Mouse (Mus musculus) ovary, postnatal 10 days (tissue): Measurements from ENCODE around the gene 1700001O22Rik.

ENCODE experiments used
- DNase-seq: peaks from one replicate; pipeline ENCODE4 v3.0.0; 2022; ENCODE audit warnings: low spot score

The 1700001O22Rik gene

DNA sequence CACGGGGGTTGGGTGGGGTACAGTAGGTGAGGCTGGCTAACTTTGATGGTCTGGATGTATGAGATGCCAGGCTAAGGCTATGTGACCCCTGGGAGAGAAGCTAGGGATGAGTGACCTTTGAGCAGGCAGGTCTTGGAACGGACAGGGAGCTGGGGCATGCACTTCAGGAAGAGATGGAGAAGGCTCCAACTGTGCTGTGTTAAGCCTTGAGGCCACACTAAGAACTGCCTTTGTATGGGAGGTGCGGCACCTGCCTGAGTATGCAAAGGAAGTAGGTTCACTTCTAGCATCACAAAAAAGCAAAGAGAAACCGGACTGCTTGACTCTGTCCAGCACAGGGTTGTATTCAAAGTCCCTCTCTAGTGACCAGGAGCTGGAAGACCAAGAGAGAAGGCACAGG is 25.2 kb downstream of the 1700001O22Rik start:
- DNase-seq: no peak

- no peak for DNase-seq
These were observed 26.2 kb downstream of the 1700001O22Rik start for GRCm38 (mm10) chr2:30777266-30777665.

DNA sequence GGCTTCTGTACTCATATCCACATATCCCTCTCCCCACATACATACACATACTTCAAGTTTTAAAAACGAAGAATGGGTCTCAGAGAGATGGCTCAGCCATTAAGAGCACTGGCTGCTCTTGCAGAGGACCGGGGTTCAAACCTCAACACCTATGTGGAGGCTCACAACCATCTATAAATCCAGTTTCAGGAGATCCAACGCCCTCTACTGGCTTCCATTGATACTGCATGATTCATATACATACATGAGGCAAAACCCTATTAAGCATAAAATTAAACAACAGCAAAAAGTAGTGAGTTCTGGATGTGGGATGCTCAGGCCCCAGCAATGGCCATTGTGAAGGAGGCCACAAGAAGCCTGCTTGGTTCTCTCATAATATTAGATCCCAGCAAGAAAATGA is 27.5 kb downstream of the 1700001O22Rik start:
- DNase-seq: no peak

- DNase-seq: no peak
These were observed 30.0 kb downstream of the 1700001O22Rik start for GRCm38 (mm10) chr2:30773313-30774005.

DNA sequence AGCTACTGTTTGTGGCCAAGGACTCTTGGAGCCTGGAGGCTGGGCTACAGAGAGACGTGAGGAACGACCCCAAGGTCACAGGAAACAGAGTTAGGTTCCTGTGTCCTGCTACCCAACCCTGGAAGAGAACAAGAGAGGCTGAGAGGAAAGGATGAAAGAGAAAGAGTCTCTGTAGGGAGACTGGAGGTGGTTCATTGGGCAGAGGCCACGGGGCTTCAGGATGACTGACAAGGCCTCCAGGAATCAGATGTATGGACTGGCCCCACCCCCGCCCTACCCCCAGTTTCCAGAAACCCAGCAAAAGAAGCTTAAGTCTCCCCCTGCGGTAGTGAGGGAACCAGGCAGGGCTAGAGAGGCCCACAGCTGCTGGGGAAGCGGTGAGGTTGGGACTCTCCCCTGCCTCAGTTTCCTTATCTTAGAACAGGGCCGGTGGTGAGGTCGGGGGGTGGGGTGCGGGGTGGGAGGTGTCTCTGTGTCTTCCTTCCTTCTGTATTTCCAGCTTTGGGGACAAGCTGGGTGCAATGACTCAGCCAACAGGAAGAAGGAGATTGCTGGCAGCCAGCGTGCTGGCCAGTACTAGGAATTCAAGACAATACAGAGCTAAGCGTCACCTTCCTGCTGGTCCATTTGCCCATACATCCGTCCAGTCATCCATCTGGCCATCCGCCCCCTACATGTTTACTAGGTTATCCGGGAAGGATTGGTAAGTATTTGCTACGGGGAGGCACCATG is 30.7 kb downstream of the 1700001O22Rik start:
- no peak for DNase-seq

- peak; percentile 60 for DNase-seq
These were observed 31.5 kb downstream of the 1700001O22Rik start for GRCm38 (mm10) chr2:30771806-30772460.

DNA sequence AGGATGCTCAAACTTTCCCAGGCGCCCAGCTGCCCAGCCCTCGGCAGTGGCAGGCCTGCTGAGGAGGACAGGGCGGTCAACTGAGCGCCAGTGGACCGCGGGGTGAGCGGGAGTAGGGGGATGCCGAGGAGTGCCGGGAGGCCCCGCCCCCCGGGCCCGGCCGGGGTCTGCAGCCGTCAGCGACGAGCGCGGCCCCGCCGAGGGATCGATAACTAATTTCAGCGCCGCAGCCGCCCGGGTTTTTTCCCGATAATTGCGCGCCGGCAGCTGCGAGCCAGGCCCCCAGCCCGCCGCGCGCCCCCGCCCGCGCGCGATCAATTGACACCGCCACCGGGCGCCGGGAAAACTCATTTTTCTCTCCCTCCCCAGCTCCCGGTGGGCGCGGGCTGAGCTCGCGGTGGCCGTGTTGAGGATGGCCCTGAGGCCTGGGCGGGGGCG is 32.1 kb downstream of the 1700001O22Rik start:
- no peak for DNase-seq

- no peak for DNase-seq
These were observed 34.3 kb downstream of the 1700001O22Rik start for GRCm38 (mm10) chr2:30769187-30769586.

GRCm38 (mm10) chr2:30768529-30768928 is 34.9 kb downstream of the 1700001O22Rik start:
- no peak for DNase-seq

DNA sequence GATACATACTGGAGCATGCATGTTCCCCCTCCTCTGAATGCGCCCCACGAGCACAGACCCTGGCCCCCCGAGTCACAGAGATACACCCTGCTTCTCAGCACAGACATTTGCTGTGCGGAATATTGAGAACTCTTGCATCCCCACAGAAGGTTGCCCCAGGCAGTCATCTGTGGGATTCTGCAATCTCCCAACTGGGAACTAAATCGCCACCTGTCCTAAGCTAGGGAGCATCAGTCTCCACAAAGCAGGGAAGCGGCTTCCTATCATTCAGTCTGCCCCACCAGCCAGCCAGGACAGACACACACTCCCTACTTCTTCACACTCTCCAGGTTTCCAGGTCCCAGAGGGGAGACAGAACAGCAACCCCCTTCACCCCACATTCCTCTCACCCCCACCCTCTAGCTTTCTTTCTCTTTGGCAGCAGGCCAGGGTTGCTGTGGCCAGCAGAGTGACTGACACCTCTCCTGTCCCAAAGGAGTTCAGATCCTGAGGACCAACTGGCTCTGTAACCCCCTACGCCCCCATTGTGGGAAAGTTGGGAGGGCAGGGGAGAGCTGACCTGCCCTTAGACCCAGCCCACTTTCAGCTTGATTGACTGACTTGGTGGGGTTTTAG is 35.7 kb downstream of the 1700001O22Rik start:
- DNase-seq: no peak

DNA sequence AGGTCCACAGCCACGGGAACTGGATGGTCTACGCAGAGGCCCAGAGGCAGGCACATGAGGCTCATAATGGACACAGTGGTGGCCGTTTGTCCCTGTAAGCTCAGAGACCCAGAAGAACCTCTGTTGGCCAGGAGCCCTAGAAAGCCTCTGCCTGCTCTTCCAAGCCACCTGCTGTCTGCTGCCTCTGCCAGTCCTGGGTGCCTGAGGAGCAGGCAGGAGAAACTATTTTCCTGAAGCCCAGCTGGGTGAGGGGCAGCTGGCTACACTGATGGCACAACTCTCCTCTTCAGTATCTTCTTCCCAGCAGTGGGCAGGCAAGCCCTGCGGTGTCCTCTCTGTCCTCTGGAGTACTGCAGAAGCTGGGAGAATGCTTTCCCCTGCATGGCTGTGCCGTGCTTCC is 37.0 kb downstream of the 1700001O22Rik start:
- no peak for DNase-seq

GRCm38 (mm10) chr2:30760706-30761105 is 42.8 kb downstream of the 1700001O22Rik start:
- DNase-seq: no peak

DNA sequence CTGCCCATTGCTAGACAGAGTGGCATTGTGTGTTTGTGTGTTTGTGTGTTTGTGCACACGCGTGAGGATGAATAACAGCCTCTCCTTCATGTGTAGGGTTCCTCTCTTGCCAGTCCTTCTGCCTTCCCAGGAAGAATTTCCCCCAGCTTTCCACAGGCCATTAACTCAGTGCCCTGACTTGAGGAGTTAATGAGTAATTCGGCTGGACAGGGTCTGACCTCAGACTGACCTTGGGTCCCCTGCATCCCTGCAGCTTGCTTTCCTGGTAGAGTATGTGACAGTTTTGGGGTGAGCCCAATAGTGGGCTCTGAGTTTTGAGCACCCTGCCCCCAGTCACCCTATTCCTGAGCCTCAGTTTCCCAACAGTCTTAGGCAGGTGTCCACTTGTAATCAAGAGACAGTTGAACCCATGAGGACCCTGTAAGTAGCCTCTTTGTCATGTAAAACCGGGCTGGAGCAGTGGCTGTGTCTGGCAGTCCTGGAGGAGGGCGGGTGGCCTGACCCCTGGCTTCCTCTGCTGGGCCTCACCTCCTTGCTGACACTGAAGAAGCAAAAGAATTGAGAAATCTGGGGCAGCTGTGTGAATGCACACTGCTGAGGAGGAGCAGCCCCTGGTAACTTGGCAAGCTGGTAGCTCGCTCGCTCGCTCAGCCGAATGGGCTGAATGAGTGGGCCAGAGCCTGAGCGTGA is 43.5 kb downstream of the 1700001O22Rik start:
- DNase-seq: no peak

DNA sequence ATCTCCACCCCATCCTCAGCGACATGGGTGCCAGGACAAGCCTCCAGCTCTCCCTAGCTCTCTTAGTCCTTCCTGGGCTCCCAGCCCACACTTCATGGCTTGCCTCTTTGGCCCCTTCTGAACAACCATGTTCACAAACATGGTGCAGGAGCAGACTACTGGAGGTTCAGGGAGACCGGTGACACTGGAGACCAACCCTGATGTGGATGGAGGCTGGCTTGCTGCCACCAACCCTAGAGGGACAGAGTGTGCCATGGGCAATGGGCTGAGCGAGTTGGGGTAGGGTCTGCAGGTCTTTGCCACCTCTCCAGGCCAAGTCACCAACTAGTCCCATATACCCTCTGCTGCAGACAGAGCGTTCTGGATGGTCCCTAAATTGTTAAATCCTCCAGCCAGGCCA is 44.0 kb downstream of the 1700001O22Rik start:
- no peak for DNase-seq

- DNase-seq: no peak
These were observed 44.4 kb downstream of the 1700001O22Rik start for GRCm38 (mm10) chr2:30759088-30759374.

DNA sequence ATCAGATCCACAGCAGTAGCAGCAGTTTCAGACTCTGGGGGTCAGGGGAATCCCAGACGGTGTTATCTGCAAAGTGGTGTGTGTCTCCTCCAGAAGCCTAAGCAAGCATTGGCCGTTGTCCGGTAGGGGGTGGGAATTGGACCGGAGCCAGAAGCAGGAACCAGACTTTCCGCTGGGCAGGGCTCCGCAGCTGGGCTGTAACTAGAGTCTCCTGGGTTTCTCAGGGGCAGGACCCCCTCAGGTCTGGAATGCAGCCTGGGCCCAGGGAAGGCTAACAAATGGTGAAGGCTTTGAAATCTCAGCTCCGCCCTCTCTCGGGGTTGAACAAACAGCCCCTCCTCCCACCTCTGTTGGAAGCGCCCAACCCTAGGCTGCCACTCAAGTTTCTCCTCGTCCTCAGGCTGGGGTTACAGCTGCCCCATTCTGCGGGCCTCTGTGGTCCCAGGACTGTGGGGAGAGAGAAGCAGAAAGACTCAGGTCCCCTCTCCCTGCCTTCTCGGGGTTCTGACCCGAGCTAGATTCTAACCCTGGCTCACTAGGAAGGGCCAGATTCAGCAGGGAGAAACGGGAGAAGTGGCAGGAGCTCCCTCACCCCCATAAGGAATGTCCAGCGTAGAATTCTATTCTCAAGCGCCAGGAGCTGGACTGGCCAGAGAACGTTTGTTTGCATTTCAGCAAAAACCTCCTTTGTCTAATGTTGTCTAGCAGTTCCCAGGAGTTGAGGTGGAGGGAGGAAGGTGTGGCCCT is 44.9 kb downstream of the 1700001O22Rik start:
- DNase-seq: peak; percentile 91

DNA sequence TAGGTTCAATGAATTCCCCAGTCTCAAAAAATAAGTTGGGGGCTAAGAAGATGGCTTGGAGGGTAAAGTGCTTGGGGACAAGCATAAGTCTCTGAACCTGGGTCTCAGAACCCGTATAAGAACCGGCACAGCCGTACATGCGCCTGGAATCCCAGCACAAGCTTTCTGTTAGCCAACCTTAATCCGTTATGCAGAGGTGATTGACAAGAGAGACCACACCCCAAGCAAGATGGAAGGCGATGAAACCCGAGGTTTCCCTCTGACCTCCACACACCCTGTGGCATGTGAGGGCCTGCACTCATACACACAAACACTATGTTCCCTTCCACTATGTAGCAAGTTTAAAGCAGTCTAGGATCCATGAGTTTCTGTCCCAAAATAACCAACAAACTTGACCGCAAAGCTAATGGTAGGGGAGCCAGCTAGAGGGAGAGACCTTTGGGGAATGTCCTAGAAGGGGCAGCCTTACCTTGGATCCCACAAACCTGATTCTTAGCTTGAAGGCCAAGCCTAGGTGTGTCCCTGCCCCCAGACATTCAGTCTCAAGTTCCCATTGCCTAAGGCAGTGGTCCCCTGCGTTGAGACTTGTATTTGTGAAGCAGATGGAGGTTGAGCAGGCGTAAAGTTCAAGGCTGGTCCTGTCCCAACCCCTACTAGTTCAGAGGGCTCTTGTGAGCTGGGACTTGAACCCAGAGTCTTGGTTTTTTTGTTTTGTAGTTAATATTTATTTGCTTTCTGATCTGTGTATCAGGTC is 46.3 kb downstream of the 1700001O22Rik start:
- no peak for DNase-seq

- no peak for DNase-seq
These were observed 47.3 kb downstream of the 1700001O22Rik start for GRCm38 (mm10) chr2:30755985-30756765.

GRCm38 (mm10) chr2:30754831-30755230 is 48.6 kb downstream of the 1700001O22Rik start:
- no peak for DNase-seq

DNA sequence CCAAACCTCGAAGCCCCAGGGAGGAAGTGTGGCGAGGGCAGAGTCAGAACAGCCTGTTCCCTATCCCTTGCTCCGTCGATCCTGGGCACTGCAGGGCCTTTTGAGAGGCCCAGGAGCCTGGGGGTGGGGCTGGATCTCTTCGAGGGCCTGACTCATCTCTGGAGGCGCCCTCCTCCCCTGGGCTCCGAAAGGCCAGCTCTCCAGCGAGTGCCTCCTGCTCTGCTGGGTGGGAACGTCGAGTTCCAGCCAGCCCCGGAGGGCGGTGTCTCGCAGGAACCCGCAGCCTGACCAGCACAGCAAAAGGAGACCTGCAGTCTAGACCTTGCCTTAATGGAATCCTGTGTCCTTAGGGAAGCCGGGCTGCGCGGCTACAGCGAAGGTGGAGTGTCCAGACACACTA is 50.2 kb downstream of the 1700001O22Rik start:
- no peak for DNase-seq
